Mouse (Mus musculus) NIH3T3 (cell line): ENCODE measurements around the gene Lpar1.
"Not testable (repeated sequence)": the region's sequence is repeated elsewhere in the genome, so short reads cannot be mapped to it uniquely, and the experiment has no call there.

ENCODE experiments used
- DNase-seq: peaks from one replicate; pipeline ENCODE4 v3.0.0-alpha.2; 2012; ENCODE audit warnings: low read depth

Gene Lpar1

DNA sequence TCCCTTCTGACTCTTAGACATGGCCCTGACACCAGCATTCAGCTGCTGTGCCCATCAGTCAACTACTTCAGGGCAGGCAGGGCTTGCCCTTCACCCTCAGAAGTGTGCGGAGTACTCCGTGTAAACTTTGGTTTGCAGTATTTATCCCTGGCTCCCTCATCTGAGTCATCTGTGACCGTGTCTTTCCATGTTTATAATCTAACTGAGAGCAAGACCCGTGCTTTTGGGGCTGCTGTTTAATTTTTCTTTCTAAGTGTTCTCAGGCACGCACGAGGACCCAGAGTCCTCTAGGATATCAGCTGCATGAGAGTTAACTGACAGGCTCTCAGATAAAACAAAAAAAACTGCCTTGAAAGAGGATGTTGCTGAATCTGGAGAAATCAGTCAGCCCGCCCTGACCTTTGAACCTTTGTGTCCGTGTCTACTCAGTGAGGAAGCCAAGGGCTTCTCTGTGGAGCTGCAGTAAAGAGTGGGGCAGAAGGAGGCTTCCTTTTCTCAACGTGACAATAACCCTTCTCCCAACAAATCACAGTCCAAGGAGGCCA is 7.7 kb downstream of the Lpar1 start:
- DNase-seq = no peak

DNA sequence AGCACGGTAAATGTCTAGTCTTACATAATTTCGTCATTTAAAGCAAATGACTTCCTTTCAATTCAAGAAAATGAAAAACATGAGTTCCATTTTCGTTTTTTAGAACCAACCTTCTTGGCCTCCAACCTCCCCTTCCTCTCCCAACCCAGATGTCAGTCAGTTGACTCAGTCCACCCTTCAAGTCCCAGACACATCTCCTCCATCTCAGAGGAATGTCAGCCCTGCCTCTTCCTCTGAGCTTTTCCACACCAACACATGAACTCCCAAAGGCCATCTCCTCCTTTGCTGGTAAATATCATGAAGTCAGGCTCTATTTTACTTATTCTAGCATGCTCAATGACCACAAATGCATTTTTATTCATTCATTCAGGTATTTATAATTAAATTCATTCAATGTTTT is 10.5 kb downstream of the Lpar1 start:
- no peak for DNase-seq

DNA sequence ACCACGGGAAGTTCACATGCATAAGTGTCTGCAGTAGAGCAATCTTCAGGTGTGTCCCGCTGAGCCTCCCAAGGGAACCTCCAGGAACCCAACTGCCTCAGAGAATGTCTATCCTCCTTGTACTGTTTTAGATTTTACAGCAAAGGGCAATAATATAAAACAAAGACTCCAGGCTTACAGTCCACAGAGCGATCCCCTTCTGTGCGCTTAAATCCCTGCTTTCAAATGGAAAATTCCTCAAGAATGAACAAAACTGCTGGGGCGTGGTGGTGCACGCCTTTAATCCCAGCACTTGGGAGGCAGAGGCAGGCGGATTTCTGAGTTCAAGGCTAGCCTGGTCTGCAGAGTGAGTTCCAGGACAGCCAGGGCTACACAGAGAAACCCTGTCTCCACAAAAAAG is 11.0 kb downstream of the Lpar1 start:
- DNase-seq = not testable (repeated sequence)

DNA sequence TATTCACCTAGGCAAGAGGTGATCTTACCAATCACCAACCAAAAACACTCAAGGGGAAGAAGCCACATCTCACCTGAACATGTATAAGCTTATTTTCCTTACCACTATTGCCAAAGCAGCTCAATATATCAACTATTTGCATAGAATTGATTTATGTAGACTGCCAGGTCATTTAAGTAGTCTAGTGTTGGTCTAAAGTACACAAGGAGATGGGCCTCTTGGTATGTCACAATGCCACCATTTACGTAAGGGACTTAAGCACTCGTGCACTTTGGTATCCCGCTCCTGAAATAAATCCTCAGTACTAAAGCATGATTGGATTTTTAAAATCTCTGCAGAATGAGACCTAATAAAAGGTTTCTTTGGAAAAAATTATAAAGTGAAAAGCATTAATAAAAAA is 12.9 kb downstream of the Lpar1 start:
- no peak for DNase-seq

DNA sequence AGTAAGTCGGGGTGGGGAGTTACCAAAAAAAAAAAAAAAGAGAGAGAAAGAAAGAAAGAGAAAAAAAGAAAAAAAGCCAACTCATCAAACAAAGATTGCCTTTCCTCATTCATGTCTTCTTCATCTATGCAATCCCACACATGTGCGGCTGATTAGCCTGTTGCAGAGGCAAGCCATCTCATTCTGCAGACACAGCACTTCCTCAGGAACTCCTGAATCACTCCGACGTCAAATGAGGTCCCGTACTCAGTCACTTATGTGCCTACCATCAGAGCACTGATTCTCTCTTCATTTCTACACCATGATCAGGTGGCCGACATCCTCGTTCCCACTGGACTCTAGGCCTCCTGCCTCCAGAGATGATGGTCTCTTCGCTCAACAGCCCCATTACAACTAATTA is 13.3 kb downstream of the Lpar1 start:
- DNase-seq = no peak

DNA sequence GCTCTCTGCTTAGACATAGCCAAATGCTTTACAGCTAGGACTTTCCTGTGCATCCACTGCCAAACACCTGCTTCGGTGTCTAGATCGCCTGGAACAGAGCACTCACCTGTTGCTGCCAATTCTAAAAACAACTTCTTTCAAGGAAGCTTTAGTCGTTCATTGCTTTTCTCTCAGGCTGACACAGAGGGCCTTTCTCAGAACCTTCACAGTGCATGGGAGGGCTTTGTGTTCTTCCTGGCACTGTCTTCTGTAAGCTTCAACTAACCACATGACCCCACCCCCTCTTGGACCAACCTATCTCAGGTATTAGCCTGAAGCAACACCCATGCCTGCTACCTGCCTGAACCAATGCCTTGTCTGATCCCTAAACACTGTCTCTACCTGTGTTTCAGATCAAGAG is 15.0 kb downstream of the Lpar1 start:
- no peak for DNase-seq

DNA sequence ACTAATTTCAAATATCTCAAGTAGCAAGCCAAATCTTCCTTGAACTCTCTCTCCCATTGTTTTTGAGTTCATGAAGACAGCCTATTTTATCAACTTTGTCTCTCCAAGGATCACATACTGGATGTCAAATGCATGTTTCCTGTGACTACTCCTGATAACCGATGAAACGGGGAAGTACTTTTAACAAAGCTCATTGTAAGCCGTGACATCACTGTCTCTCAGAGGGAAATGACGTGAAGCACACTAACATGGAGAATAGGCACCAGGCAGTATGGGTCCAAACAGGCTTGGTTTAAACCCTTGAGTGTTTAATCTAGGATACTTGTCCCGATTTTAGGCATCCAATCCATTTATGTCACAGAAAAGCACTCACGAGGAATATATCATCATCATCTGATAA is 17.9 kb downstream of the Lpar1 start:
- DNase-seq = no peak

DNA sequence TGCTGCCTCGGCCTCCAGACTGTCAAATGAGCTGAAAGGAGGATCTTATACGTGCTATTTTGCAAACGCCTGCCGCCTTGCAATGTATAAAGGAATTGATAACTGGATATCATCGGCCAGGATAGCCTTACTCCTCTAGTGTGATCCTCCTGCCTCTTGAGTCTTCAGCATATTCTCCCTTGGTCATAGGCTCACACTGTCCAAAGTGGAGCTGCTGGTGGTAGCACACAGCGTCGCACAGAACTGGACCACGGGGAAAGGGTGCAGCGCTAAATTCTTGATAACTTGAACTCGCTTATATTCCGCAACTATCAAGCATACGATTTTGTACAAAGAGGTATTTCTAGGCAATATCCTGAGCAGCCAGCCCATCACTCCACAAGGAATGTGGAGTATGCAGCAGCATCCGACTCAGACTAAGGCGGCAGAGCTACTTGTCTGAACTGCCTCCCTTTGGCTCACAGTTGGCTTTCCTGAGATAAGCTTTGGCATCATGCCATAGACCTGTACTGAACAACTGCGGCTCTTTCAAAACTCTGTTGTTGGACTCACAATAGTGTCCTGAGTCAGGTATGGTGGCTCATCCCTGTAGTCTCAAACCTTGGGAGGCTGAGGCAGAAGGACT is 18.9 kb downstream of the Lpar1 start:
- peak; percentile 46 for DNase-seq

DNA sequence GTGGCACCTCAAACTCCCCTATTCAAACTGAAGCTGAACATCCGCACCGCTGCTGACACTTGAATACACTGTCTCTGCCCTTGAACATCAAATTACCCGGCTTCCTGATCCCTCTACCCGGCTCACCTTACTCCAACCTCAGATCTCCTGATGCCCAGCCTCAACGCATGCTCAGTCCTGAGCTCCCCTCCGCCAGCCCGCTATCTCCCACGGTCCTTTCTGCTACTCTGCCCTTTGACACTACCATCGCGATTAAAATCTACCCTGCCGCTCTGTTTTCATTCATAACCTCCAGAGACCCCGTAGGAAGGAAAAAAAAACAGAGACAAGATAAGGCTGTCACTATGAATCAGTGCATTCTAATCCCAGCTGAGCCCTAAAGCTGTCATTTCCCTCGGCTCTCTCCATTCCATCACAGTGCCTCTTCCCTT is 19.5 kb downstream of the Lpar1 start:
- no peak for DNase-seq

DNA sequence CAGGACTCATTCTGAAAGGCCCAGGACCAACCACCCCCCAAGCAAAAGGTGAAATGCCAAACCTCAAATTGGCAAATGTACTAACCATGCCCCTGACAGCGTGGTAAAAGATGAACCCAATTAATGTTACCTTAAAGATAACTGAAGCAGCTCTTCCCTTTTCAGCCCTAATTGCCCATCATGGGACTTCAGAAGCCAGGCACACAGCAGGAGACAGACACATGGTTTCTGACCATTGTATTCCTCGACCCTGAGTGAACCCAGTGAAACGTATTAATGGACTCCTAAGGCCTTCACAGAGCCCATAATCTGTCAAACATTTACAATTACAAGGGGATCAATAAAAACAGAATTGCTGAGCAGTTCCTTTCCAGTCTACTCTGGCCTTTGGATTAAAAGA is 20.2 kb downstream of the Lpar1 start:
- DNase-seq = no peak

DNA sequence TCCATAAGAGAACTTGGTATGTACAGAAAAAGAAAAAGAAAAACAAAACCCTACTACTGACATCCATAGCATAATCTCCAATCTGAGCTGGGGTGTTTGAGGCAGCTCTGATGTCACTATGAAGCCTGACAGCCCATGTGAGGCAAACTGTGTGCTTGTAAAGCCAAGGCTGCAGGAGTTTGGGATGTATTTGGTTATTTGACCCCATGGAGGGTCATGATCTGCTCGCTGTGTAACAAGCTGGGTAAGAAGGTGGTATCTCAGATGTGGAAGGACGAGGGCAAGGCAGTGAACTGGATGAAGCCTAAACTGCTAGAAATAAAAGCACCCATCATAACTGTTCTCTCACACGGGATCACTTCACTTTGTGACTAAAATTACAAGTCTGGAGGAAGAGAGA is 21.4 kb downstream of the Lpar1 start:
- no peak for DNase-seq

DNA sequence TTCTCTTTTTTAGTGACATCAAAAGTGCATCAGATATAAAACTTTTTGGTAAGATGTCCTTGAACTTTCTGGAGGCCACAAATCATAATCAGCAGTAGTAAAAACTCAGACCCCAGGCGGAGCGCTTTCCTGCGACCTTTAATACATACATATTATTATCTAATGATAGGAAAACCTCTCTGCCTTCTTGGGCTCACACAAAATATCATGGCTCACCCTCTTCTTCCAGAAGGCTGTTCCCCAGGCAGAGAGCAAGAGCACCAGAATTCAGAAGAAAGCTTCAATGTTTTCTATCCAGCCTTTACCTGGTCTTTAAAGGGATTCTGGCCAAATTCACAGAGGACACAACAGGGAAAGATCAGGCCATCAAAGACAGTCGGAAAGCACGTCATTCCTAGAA is 23.0 kb downstream of the Lpar1 start:
- no peak for DNase-seq

DNA sequence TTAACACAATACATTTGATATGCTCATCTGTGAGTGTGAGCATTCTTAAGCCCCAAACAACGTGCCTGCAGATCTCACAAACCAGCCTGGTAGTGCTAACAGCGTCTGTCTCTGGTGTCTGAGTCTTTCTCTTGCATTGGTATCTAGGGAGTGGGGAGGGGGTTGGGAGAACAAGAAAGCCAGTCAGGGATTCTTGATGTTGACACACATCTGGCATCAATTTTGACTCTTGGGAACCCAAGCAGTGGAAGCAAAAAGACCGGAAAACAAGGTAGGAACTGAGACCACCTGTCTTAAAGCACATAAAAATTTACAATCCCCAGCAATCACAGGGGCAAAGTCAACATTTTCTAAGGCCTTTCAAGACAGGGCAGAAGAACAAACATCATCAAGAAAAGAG is 23.4 kb downstream of the Lpar1 start:
- DNase-seq = peak; percentile 64

DNA sequence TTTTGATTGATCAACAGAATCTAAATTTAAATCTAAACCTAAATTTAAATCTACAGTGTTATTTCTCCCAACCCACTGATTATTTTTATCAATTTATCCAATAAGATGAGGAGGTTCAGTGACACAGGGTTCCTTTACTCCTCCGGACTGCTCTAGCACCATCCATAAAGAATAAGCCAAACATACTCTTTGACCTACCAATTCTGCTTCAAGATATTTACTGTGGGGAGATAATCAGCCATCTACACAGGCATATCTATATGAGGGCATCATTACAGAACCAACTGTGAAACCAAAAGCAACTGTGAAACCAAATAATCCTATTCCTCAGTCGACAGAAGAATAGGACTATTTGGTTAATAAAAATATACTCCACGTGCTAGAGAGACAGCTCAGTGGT is 25.8 kb downstream of the Lpar1 start:
- DNase-seq = no peak

DNA sequence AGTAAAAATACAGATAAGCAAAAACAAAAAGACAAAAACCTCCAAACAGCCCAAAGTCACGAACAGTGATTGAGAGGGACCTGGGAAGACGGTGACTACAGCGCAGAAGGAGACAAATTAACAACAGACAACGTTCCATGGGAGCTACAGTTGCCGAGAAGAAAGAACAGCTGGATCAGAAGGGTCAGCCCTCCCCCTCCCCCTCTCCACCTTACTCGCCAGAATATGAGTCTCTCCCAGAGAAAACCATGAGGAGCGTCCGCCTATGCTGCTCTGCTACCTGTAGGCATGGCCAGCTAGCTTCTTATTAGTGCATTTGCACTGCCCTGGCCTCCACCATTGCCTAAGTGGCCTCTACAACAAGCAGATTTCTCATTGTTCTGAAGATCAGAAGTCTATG is 32.6 kb downstream of the Lpar1 start:
- no peak for DNase-seq

DNA sequence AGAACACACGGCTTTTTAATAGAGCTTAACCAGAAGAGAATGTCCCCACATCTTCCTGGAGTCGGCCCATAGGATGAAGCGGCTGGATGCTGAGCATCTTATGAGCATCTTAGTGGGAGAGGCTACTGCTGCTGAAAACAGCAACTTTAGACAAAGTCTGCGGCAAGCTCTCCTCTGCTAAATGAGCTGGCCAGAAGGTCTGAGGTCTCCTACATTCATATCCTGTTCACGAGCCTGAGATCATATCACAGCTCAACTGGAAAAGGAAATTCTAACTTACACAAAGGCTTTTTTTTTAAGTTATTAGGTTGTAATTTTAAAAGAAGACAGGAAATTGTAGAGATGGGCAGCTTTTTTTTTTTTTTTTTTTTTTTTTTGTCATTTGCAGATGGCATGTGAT is 33.2 kb downstream of the Lpar1 start:
- DNase-seq = no peak

DNA sequence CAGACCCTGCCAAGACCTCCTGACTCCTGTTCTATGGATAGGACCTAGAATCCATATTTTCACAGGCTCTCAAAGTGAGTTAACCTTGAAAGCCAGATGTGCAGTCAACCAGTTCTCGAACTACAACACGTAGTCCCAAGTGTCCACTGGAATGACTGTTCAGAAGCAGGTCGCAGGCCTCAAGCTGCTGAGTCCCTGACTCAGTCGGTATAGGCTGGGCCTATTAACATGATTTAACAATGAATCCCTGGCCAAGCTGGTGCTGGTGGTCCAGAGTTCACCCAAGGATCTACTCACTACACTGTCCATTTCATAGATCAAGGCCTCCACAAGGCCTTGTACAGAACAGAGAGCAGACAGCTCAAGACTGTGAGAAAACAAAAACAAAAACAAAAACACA is 33.8 kb downstream of the Lpar1 start:
- DNase-seq = peak; percentile 38

DNA sequence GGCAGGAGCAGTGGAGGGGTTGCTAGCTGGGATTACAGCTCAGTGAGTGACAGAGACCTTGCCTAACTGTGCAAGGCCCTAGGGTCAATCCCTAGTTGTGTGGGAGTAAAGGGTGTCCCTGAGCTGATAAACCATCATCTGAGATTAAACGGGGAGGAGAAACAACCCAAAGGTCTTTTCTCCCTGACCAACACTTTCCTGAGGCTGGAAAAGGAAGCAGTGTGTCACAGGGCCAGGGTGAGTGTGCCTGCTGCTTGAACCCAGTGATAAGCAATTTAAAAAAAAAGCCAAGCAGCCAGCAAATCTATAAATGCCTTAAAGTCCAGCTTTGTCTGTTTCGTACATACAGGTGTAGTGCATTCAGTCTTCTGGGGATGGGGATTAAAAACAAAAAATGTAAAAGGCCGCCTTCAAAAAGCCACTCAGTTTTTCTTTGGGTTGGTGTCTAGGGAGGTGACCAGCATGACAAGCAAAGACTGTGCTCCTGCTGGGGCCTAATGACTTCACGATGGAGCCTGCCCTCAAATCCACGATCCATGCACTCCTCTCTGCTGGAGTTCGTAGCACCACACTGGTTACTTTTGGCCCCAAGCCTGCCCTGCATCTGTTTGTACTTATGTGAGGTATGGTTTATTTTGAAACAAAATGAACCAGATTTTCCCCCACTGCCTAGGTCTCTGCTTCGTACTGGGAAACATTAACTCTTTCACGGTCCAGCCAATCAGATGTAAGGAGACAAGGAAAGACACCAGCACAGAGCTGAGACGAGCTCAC is 35.3 kb downstream of the Lpar1 start:
- peak; percentile 51 for DNase-seq

DNA sequence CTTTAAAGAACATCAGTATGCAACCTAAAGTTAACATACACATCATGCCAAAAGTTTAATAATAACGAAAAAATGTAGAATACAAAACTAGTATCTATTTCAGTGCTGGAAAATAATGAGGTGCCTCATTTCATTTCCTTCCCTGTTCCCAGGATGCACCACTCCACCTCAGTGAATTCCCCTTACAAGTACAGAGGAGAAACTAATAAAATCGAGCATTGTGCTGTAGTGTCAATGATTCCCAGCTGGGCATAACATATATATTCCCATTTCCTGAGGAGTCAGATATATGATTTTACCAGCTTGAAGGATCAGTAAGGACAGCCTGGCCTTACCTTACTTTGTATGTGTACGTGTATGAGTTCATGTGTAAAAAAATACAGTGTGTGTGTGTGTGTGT is 36.9 kb downstream of the Lpar1 start:
- no peak for DNase-seq

DNA sequence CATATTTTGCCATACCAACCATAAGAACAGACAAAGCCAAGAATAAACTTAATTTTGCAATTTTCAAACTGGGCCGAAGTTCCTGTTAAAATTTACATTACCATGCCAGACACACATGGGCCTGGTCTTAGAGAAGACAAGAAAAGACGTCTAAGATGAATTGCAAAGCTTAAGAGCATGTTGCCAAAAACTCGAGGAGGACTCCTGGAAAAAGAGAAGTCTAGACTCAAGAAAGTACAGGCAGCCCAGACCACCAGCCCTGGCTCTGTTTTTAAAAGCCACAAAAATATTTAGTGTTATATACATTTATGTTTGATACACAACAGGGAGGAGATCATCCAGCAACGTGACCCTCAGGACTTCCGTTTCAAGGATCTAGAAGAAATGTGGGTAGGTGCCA is 37.5 kb downstream of the Lpar1 start:
- DNase-seq = peak; percentile 24

DNA sequence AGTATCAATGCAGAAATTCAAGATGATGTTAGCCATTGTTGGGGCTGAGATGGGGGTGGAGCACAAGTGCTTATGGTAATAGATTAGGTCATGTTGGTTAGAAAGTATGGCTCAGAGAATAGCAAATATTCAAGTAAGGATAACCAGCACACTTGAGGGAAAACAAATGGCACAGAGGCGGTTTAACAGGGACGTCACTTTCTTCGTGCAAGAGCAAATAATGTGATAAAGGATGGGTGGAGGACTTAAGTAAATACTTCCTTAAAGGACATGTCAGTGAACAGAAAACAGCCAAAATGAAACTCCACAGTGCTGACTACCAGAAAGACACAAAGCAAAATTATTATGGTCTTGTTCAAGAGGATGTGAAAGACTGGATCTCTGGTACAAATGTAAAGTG is 42.1 kb downstream of the Lpar1 start:
- DNase-seq = no peak

DNA sequence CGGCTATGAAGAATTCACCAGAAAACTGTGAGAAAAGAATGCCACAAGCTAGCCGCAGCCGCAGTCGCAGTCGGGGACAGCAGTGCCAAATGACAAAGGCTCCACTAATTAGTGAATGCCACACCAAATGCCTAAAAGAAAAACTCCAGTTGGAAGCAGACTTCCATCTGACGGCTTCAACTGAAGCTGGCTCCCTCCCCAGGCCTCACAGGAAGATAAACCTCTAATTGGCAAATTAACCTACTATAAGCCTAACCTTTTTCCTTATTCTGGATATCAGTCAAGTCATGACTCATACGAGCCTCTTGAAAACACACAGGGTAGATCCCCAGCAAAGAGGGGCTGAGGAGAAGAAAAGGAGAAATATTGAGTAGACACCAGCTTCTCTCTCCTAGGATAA is 44.9 kb downstream of the Lpar1 start:
- DNase-seq = peak; percentile 67

DNA sequence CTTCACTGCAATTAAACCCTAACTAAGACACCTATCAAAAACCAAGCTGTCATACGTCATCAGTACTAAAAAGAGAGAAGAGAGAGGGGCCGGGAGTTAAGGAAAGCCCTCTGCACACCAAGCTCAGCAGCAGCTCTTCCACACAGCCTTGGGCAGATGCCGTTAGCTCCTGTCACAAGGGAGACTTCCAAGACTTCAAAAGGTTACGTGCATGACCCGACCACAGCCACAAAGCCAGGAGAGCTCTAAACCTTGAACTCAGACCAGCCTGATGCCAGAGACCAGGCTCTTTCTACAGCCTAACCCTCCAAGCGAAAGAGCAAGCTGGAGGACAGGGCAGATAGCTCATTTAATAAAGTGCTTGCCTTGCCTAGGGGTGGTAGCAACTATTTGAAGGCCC is 46.2 kb downstream of the Lpar1 start:
- no peak for DNase-seq
